Mouse (Mus musculus) olfactory bulb, adult 2 months (tissue): ENCODE results near the gene Per1. TPM values are rescaled to one million over a fixed set of nuclear protein-coding genes. Genes with fewer than 3 reads are reported as not detected.
A peak's percentile ranks its signal among the peaks of the same experiment; 100 is the strongest.

ENCODE experiments used
- H3K27ac ChIP-seq: fragments of 200-500 bp; 2 replicates; pipeline ENCODE4 v1.5.1; 2012; ENCODE audit warnings: low read depth, low read length; ENCODE audit not compliant: insufficient read depth
- H3K4me1 ChIP-seq: fragments of 200-500 bp; 2 replicates; pipeline ENCODE4 v1.6.1; 2012; ENCODE audit warnings: low read length; ENCODE audit not compliant: control insufficient read depth, insufficient read depth
- H3K4me3 ChIP-seq: fragments of 200-500 bp; 2 replicates; pipeline ENCODE4 v1.5.1; 2012; ENCODE audit warnings: mild to moderate bottlenecking, low read depth, low read length, moderate library complexity; ENCODE audit not compliant: insufficient read depth
- CTCF ChIP-seq: fragments of 200-500 bp; IDR thresholded peaks from 2 replicates; pipeline ENCODE4 v1.5.1; 2012; ENCODE audit warnings: low read depth, mild to moderate bottlenecking, low read length, moderate library complexity; ENCODE audit not compliant: insufficient read depth
- POLR2A ChIP-seq: fragments of 200-500 bp; IDR thresholded peaks from 2 replicates; pipeline ENCODE4 v1.6.1; 2012; ENCODE audit warnings: mild to moderate bottlenecking, low read depth, low read length, moderate library complexity; ENCODE audit not compliant: insufficient read depth
- WGBS: fragments of 180-500 bp; shearing (Covaris S2); methylation state at CpG from one replicate; pipeline ENCODE4 v1.1.7; 2018; 5-methylcytosine and 5-hydroxymethylcytosine counted together
- polyA plus RNA-seq: library from polyadenylated mRNA; stranded (reverse); fragments of >200 nt; gene quantifications from 2 replicates; pipeline ENCODE4 v1.2.4, GENCODE M21; 2012; ENCODE audit warnings: low replicate concordance; ENCODE audit not compliant: missing spikeins, insufficient read depth, insufficient read length

Per1 gene
- polyA plus RNA-seq, 1 experiment = not detected

DNA sequence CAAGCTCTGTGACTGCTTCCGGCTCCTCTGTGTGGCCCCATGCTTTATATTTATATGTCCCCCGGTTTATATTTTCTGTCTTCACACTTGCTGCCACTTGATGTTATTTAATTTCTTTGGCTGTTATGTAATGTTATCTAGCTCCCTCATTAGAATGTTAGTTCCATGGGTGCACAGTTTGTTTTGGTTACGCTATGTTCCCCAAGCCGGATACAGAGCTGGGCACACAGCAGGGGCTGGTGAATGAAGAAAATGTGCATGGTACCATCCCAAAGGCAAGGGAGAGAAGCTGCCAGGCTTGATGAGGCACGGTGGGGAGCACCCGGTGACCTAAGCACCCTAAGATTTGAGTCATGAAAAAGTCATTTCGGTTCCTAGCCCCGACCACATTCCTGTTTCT is 58.8 kb downstream of the Per1 start:
- H3K4me3 ChIP-seq = no peak overlapping the region
- TF ChIP-seq CTCF (no peak), POLR2A (no peak)
- no peak overlapping the region for H3K27ac ChIP-seq
- H3K4me1 ChIP-seq = peaks cover 19% of the 10 kb centered on the region
- WGBS = 76% methylated on average over 8 of the region's 8 CpGs

DNA sequence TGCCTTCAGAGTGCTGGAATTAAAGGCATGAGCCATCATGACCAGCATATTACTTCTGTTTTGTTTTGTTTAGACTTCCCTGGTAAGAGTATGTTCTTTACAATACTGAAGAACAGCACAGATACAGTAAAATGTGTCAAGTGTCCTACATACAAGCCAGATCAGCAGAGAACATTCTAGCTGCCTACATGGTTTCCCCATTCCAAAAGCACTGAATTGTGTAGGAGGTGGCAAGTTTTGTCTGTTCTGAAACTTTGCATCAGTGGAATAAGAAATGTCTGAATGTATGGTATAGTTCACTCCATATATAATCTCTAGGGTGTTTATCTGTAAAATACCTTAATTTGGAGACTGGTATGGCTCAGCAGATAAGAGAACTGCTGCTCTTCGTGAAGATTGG is 60.3 kb downstream of the Per1 start:
- Histone ChIP-seq H3K27ac (no peak overlapping the region), H3K4me1 (peaks cover 13% of the 10 kb centered on the region), H3K4me3 (no peak overlapping the region)
- TF ChIP-seq POLR2A (no peak), CTCF (no peak)
- WGBS = 52% methylated on average over 1 of the region's 1 CpGs

DNA sequence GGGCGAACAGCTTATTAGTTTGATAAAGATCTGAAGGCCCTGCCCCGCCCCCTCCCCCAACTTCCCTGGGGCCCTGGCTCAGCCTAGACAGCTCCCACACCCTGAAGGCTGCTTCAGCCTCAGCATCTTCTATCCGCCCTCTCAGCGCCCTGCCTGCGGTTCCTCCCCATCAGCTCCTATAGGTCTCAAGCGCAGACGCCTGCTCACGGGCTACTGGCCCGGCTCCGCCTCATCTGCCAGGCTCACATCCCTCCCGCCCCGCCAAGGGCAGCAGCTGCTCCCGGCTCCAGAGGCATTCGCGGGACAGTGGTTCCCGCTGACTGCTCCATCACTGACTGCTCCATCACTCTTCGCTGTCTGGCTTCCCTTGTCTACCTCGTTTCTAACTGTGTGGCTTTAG is 61.8 kb downstream of the Per1 start, which contains the start of gene Alox12b:
TSS of gene Alox12b (plus strand) at position 190 of the 400 bp plus-strand sequence.
- TF ChIP-seq CTCF = no peak
- no peak for TF ChIP-seq POLR2A
- no peak within 1 kb of the TSS for H3K27ac ChIP-seq
- WGBS = 4% methylated on average over 18 of the region's 18 CpGs
- H3K4me1 ChIP-seq = peaks cover 9% of the 10 kb centered on the region
- H3K4me3 ChIP-seq = peak within 1 kb of the TSS; percentile 12

Other genes starting within 250 kb of the Per1 start
- gene Ndel1, start 223.4 kb upstream of the Per1 start, polyA plus RNA-seq = not detected in 2 replicates
- gene Rnf222, start 206.7 kb upstream of the Per1 start, polyA plus RNA-seq = not detected in 2 replicates
- gene Rpl26, start 193.6 kb upstream of the Per1 start, polyA plus RNA-seq = 1,027 and 1,979 TPM in 2 replicates
- gene Odf4, start 168.1 kb upstream of the Per1 start, polyA plus RNA-seq = not detected in 2 replicates
- gene Arhgef15, start 137.7 kb upstream of the Per1 start, polyA plus RNA-seq = not detected in 2 replicates
- not detected in 2 replicates for gene Slc25a35, start 127.1 kb upstream of the Per1 start, polyA plus RNA-seq
- not detected in 2 replicates for gene Rangrf, start 120.0 kb upstream of the Per1 start, polyA plus RNA-seq
- not detected in 2 replicates for gene Pfas, start 86.8 kb upstream of the Per1 start, polyA plus RNA-seq
- not detected in 2 replicates for gene Ctc1, start 79.3 kb upstream of the Per1 start, polyA plus RNA-seq
- gene Aurkb, start 49.6 kb upstream of the Per1 start, polyA plus RNA-seq = not detected in 2 replicates
- gene Borcs6, start 35.5 kb upstream of the Per1 start, polyA plus RNA-seq = not detected in 2 replicates
- gene Tmem107, start 24.4 kb upstream of the Per1 start, polyA plus RNA-seq = not detected in 2 replicates
- gene Vamp2, start 6.7 kb upstream of the Per1 start, polyA plus RNA-seq = 348 and 768 TPM in 2 replicates
- gene Hes7, start 25.2 kb downstream of the Per1 start, polyA plus RNA-seq = not detected in 2 replicates
- not detected in 2 replicates for gene 9130213A22Rik, start 27.4 kb downstream of the Per1 start, polyA plus RNA-seq
- gene Aloxe3, start 30.7 kb downstream of the Per1 start, polyA plus RNA-seq = not detected in 2 replicates
- gene Alox12b, start 61.8 kb downstream of the Per1 start, polyA plus RNA-seq = not detected in 2 replicates
- gene Alox8, start 102.6 kb downstream of the Per1 start, polyA plus RNA-seq = not detected in 2 replicates
- not detected in 2 replicates for gene Gucy2e, start 141.8 kb downstream of the Per1 start, polyA plus RNA-seq
- gene Cntrob, start 228.6 kb downstream of the Per1 start, polyA plus RNA-seq = not detected in 2 replicates
- gene Trappc1, start 228.8 kb downstream of the Per1 start, polyA plus RNA-seq = not detected in 2 replicates
- gene Kcnab3, start 231.0 kb downstream of the Per1 start, polyA plus RNA-seq = not detected in 2 replicates
- gene Rnf227, start 245.2 kb downstream of the Per1 start, polyA plus RNA-seq = not detected in 2 replicates